Comparison of ENCODE assay signal across 7 mouse cellular contexts in the genomic region with DNA sequence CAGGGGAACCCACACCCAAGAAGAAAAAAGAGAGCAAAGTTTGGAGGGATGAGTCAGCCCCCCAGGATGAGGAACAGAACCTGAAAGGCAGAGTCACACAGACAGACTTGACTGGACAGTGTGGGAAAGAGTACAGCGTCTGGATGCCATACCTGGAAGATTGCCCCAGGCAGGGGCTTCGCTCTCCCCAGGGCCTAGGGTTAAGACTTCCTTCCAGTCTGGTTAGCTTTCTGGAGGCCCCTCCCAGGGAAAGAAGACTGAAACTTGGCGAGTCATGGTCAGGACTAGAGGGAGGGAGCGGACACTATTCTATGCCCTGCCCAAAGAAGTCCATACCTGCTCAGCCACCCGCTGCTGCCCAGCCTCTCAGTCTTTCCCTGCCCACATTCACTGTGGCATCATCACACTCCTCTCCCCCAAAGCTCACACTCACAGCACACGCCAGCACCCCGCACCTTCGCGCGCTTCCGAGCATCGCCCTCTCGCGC. TPM values are rescaled to one million over a fixed set of nuclear protein-coding genes. Genes with fewer than 3 reads are reported as not detected.
DNase-seq lines count a peak whose midpoint lies in the region; ATAC-seq lines count a peak whose summit lies in the region.

No protein-coding gene starts in this region.

- H3K4me3 ChIP-seq in lung, embryonic 16.5 days (ENCODE audit: low read length) = peak overlapping the region; percentile 59
- peak overlapping the region; percentile 85 for H3K4me3 ChIP-seq in forebrain, embryonic 15.5 days
- peak overlapping the region; percentile 65 for H3K4me3 ChIP-seq in limb, embryonic 15.5 days
- H3K4me3 ChIP-seq in stomach, embryonic 15.5 days (replicated peaks) = peak overlapping the region; percentile 63

- no peaks in the 10 kb centered on the region for H3K9me3 ChIP-seq in lung, embryonic 16.5 days (ENCODE audit: control insufficient read depth, low read length)
- no peaks in the 10 kb centered on the region for H3K9me3 ChIP-seq in forebrain, embryonic 15.5 days
- no peaks in the 10 kb centered on the region for H3K9me3 ChIP-seq in limb, embryonic 15.5 days
- H3K9me3 ChIP-seq in stomach, embryonic 15.5 days = no peaks in the 10 kb centered on the region

- H3K36me3 ChIP-seq in lung, embryonic 16.5 days (ENCODE audit: control insufficient read depth, insufficient read depth, low read length) = no peaks in the 10 kb centered on the region
- no peaks in the 10 kb centered on the region for H3K36me3 ChIP-seq in forebrain, embryonic 15.5 days
- no peaks in the 10 kb centered on the region for H3K36me3 ChIP-seq in limb, embryonic 15.5 days
- H3K36me3 ChIP-seq in stomach, embryonic 15.5 days = no peaks in the 10 kb centered on the region

- H3K27me3 ChIP-seq in lung, embryonic 16.5 days (ENCODE audit: control insufficient read depth, insufficient read depth, low read depth, low read length) = peaks cover 22% of the 10 kb centered on the region
- no peaks in the 10 kb centered on the region for H3K27me3 ChIP-seq in forebrain, embryonic 15.5 days
- H3K27me3 ChIP-seq in limb, embryonic 15.5 days = peaks cover 33% of the 10 kb centered on the region; the same call in 1 of the 2 replicates
- 0 out of 2 replicates have a peak, but pooled peaks cover 5% of the 10 kb centered on the region for H3K27me3 ChIP-seq in stomach, embryonic 15.5 days (replicated peaks)

- ATAC-seq in lung, embryonic 16.5 days (ENCODE audit: low read depth) = peak; percentile 15
- peak; percentile 42 for ATAC-seq in forebrain, embryonic 15.5 days (replicated peaks)
- no peak for ATAC-seq in limb, embryonic 15.5 days (ENCODE audit: insufficient number of reproducible peaks, low FRiP score, low TSS enrichment, low read depth)
- peak; percentile 24; the same call in 1 of the 2 replicates for ATAC-seq in stomach, embryonic 15.5 days (ENCODE audit: insufficient read depth, low FRiP score, low read depth)

- H3K9ac ChIP-seq in lung, embryonic 16.5 days (ENCODE audit: low read length) = no peak overlapping the region
- H3K9ac ChIP-seq in forebrain, embryonic 15.5 days (replicated peaks) = peak overlapping the region; percentile 92
- peak overlapping the region; percentile 44 for H3K9ac ChIP-seq in limb, embryonic 15.5 days
- peak overlapping the region; percentile 20; the same call in 1 of the 2 replicates for H3K9ac ChIP-seq in stomach, embryonic 15.5 days

- no peak for DNase-seq in lung, postnatal 4 days
- DNase-seq in right cerebral cortex, adult 18-20 months = no peak
- DNase-seq in left cerebral cortex, postnatal 4 days = no peak

- H3K27ac ChIP-seq in lung, embryonic 16.5 days (ENCODE audit: low read length) = no peak overlapping the region
- H3K27ac ChIP-seq in forebrain, embryonic 15.5 days (replicated peaks) = peak overlapping the region; percentile 84
- no peak overlapping the region for H3K27ac ChIP-seq in limb, embryonic 15.5 days
- H3K27ac ChIP-seq in stomach, embryonic 15.5 days = no peak overlapping the region

- intact Hi-C loops in left cerebral cortex, postnatal 4 days (cut with DNase I) = no loop called here

- 13% methylated on average over 14 of the region's 14 CpGs for WGBS in lung, embryonic 16.5 days
- WGBS in forebrain, embryonic 15.5 days = 14% methylated on average over 14 of the region's 14 CpGs
- WGBS in limb, embryonic 15.5 days = 12% methylated on average over 14 of the region's 14 CpGs
- 14% methylated on average over 14 of the region's 14 CpGs for WGBS in stomach, embryonic 15.5 days

- peak overlapping the region; percentile 92 for H3K4me2 ChIP-seq in lung, embryonic 16.5 days (ENCODE audit: low read depth, low read length)
- H3K4me2 ChIP-seq in forebrain, embryonic 15.5 days (replicated peaks) = peak overlapping the region; percentile 79
- peak overlapping the region; percentile 98 for H3K4me2 ChIP-seq in limb, embryonic 15.5 days
- H3K4me2 ChIP-seq in stomach, embryonic 15.5 days = peak overlapping the region; percentile 99

- peaks cover 4% of the 10 kb centered on the region; the same call in 1 of the 2 replicates for H3K4me1 ChIP-seq in lung, embryonic 16.5 days (replicated peaks; ENCODE audit: control insufficient read depth, insufficient read depth, low read length)
- peaks cover 54% of the 10 kb centered on the region for H3K4me1 ChIP-seq in forebrain, embryonic 15.5 days
- H3K4me1 ChIP-seq in limb, embryonic 15.5 days = peaks cover 15% of the 10 kb centered on the region
- peaks cover 10% of the 10 kb centered on the region for H3K4me1 ChIP-seq in stomach, embryonic 15.5 days

RNA-seq across cellular contexts. Expression of gene Cadm4, which starts 0.8 kb away (rescaled TPM):
- polyA plus RNA-seq in lung, embryonic 16.5 days (2015; fragmentation: Nextera tagmentation; extraction: Ambion mirVana) = 1.4 and 1.8 TPM in 2 replicates
- polyA plus RNA-seq in forebrain, embryonic 15.5 days (2015; fragmentation: Nextera tagmentation; extraction: Ambion mirVana) = 70.1 and 76.4 TPM in 2 replicates
- 5.0 and 6.3 TPM in 2 replicates for polyA plus RNA-seq in limb, embryonic 15.5 days (2015; fragmentation: Nextera tagmentation; extraction: Ambion mirVana)
- 4.7 and 6.3 TPM in 2 replicates for polyA plus RNA-seq in stomach, embryonic 15.5 days (2015; fragmentation: Nextera tagmentation; extraction: Ambion mirVana)
- total RNA-seq in left cerebral cortex, postnatal 4 days (2021) = 100 to 1,000 TPM; 332 to 353 TPM

RNA-seq across cellular contexts. Expression of gene Plaur, which starts 18.7 kb away (rescaled TPM):
- polyA plus RNA-seq in lung, embryonic 16.5 days (2015; fragmentation: Nextera tagmentation; extraction: Ambion mirVana) = 17.6 and 19.7 TPM in 2 replicates
- 1.3 and 1.6 TPM in 2 replicates for polyA plus RNA-seq in forebrain, embryonic 15.5 days (2015; fragmentation: Nextera tagmentation; extraction: Ambion mirVana)
- polyA plus RNA-seq in limb, embryonic 15.5 days (2015; fragmentation: Nextera tagmentation; extraction: Ambion mirVana) = 8.1 and 10.1 TPM in 2 replicates
- 12.1 and 12.3 TPM in 2 replicates for polyA plus RNA-seq in stomach, embryonic 15.5 days (2015; fragmentation: Nextera tagmentation; extraction: Ambion mirVana)
- 1 to 10 TPM; 1.0 to 1.2 TPM for total RNA-seq in left cerebral cortex, postnatal 4 days (2021)

RNA-seq across cellular contexts. Expression of gene Zfp428, which starts 25.8 kb away (rescaled TPM):
- polyA plus RNA-seq in lung, embryonic 16.5 days (2015; fragmentation: Nextera tagmentation; extraction: Ambion mirVana) = 30.4 and 31.8 TPM in 2 replicates
- 296 and 306 TPM in 2 replicates for polyA plus RNA-seq in forebrain, embryonic 15.5 days (2015; fragmentation: Nextera tagmentation; extraction: Ambion mirVana)
- polyA plus RNA-seq in limb, embryonic 15.5 days (2015; fragmentation: Nextera tagmentation; extraction: Ambion mirVana) = 40.8 and 44.3 TPM in 2 replicates
- 38.1 TPM in 2 replicates for polyA plus RNA-seq in stomach, embryonic 15.5 days (2015; fragmentation: Nextera tagmentation; extraction: Ambion mirVana)
- 100 to 1,000 TPM; 105 to 108 TPM for total RNA-seq in left cerebral cortex, postnatal 4 days (2021)

RNA-seq across cellular contexts. Expression of gene Irgc1, which starts 28.9 kb away (rescaled TPM):
- not detected in 2 replicates for polyA plus RNA-seq in lung, embryonic 16.5 days (2015; fragmentation: Nextera tagmentation; extraction: Ambion mirVana)
- not detected in 2 replicates for polyA plus RNA-seq in forebrain, embryonic 15.5 days (2015; fragmentation: Nextera tagmentation; extraction: Ambion mirVana)
- polyA plus RNA-seq in limb, embryonic 15.5 days (2015; fragmentation: Nextera tagmentation; extraction: Ambion mirVana) = 0.17 TPM in 1 of 2 replicates, not detected in the other
- polyA plus RNA-seq in stomach, embryonic 15.5 days (2015; fragmentation: Nextera tagmentation; extraction: Ambion mirVana) = not detected in 2 replicates
- not detected for total RNA-seq in left cerebral cortex, postnatal 4 days (2021)

RNA-seq across cellular contexts. Expression of gene AC161166.1, which starts 31.2 kb away (rescaled TPM):
- polyA plus RNA-seq in lung, embryonic 16.5 days (2015; fragmentation: Nextera tagmentation; extraction: Ambion mirVana) = 0.33 and 0.43 TPM in 2 replicates
- 1.5 and 1.7 TPM in 2 replicates for polyA plus RNA-seq in forebrain, embryonic 15.5 days (2015; fragmentation: Nextera tagmentation; extraction: Ambion mirVana)
- 0.32 TPM in 2 replicates for polyA plus RNA-seq in limb, embryonic 15.5 days (2015; fragmentation: Nextera tagmentation; extraction: Ambion mirVana)
- 0.19 and 0.40 TPM in 2 replicates for polyA plus RNA-seq in stomach, embryonic 15.5 days (2015; fragmentation: Nextera tagmentation; extraction: Ambion mirVana)
- total RNA-seq in left cerebral cortex, postnatal 4 days (2021) = not detected
